Mouse (Mus musculus) limb, embryonic 11.5 days (tissue): ENCODE measurements at regions not wholly inside any gene's neighbourhood (a gene's known extent, or its start where the extent isn't known, plus 50 kb on each side); places are given as distances from the start of the nearest gene placed in this dataset.

ENCODE experiments used
- ATAC-seq: fragments of 200-750 bp; cut with Nextera tagmentation; 2 replicates; pipeline ENCODE4 v1.8.0; 2017; ENCODE audit warnings: low read depth; ENCODE audit not compliant: insufficient number of reproducible peaks, low FRiP score, low TSS enrichment
- DNase-seq: peaks from one replicate; pipeline ENCODE4 v3.0.0-alpha.2; 2015; ENCODE audit warnings: low spot score
- H3K27ac ChIP-seq: fragments of 300-500 bp; sonication (generic); replicated peaks from 2 replicates; pipeline ENCODE4 v1.5.1; 2014; ENCODE audit warnings: low read depth, mild to moderate bottlenecking, low read length
- H3K27me3 ChIP-seq: fragments of 300-500 bp; sonication (generic); 2 replicates; pipeline ENCODE4 v1.6.1; 2014; ENCODE audit warnings: mild to moderate bottlenecking, low read length, mixed read lengths; ENCODE audit not compliant: control insufficient read depth, insufficient read depth
- H3K36me3 ChIP-seq: fragments of 300-500 bp; sonication (generic); 2 replicates; pipeline ENCODE4 v1.6.1; 2014; ENCODE audit warnings: mild to moderate bottlenecking, low read length, moderate library complexity, mixed read lengths; ENCODE audit not compliant: control insufficient read depth, insufficient read depth
- H3K4me1 ChIP-seq: fragments of 300-500 bp; sonication (generic); 2 replicates; pipeline ENCODE4 v1.6.1; 2014; ENCODE audit warnings: low read length, mixed read lengths; ENCODE audit not compliant: control insufficient read depth, insufficient read depth
- H3K4me2 ChIP-seq: fragments of 300-500 bp; sonication (generic); 2 replicates; pipeline ENCODE4 v1.6.1; 2014; ENCODE audit warnings: low read depth, mild to moderate bottlenecking, moderate library complexity; ENCODE audit not compliant: severe bottlenecking
- H3K4me3 ChIP-seq: fragments of 300-500 bp; sonication (generic); 2 replicates; pipeline ENCODE4 v1.5.1; 2014; ENCODE audit warnings: low read depth, low read length
- H3K9ac ChIP-seq: fragments of 300-500 bp; sonication (generic); 2 replicates; pipeline ENCODE4 v1.6.1; 2014; ENCODE audit warnings: mild to moderate bottlenecking, low read length
- H3K9me3 ChIP-seq: fragments of 300-500 bp; sonication (generic); 2 replicates; pipeline ENCODE4 v1.6.1; 2016; ENCODE audit warnings: low read length; ENCODE audit not compliant: control insufficient read depth
- WGBS: fragments of 180-500 bp; shearing (Covaris S2); extraction: QIAGEN DNeasy Blood & Tissue Kit; methylation state at CpG from one replicate; pipeline ENCODE4 v1.1.7; 2014; 5-methylcytosine and 5-hydroxymethylcytosine counted together

- DNase-seq = no peak
- H3K4me3 ChIP-seq = no peak overlapping the region
- ATAC-seq = no peak
- H3K9ac ChIP-seq = no peak overlapping the region
- no peak overlapping the region for H3K27ac ChIP-seq
- WGBS = 77% methylated on average over 7 of the region's 7 CpGs
- H3K4me1 ChIP-seq = no peaks in the 10 kb centered on the region
- no peak overlapping the region for H3K4me2 ChIP-seq
- H3K9me3 ChIP-seq = no peaks in the 10 kb centered on the region
- no peaks in the 10 kb centered on the region for H3K27me3 ChIP-seq
- H3K36me3 ChIP-seq = no peaks in the 10 kb centered on the region
These were observed 160.7 kb upstream of the Olig3 start for GRCm38 (mm10) chr10:19195676-19196075.

- Histone ChIP-seq H3K4me2 (no peak overlapping the region), H3K9me3 (no peaks in the 10 kb centered on the region), H3K4me3 (no peak overlapping the region), H3K27me3 (no peaks in the 10 kb centered on the region), H3K4me1 (no peaks in the 10 kb centered on the region), H3K36me3 (no peaks in the 10 kb centered on the region), H3K27ac (no peak overlapping the region), H3K9ac (no peak overlapping the region)
- 98% methylated on average over 3 of the region's 3 CpGs for WGBS
- DNase-seq = no peak
- no peak for ATAC-seq
These were observed 161.7 kb upstream of the Olig3 start for GRCm38 (mm10) chr10:19194646-19195045.

GRCm38 (mm10) chr10:19192971-19193758 lies 163.2 kb upstream of the Olig3 start:
- ATAC-seq = no peak

GRCm38 (mm10) chr10:19192221-19192620 lies 164.1 kb upstream of the Olig3 start:
- no peak for DNase-seq
- no peaks in the 10 kb centered on the region for H3K9me3 ChIP-seq
- no peaks in the 10 kb centered on the region for H3K27me3 ChIP-seq
- no peak overlapping the region for H3K4me2 ChIP-seq
- H3K9ac ChIP-seq = no peak overlapping the region
- 26% methylated on average over 1 of the region's 1 CpGs for WGBS
- H3K27ac ChIP-seq = no peak overlapping the region
- no peak overlapping the region for H3K4me3 ChIP-seq
- H3K36me3 ChIP-seq = no peaks in the 10 kb centered on the region
- ATAC-seq = no peak
- peaks cover 2% of the 10 kb centered on the region; the same call in 1 of the 2 replicates for H3K4me1 ChIP-seq

More at GRCm38 (mm10) chr10:19192971-19193758, 163.2 kb upstream of the Olig3 start:
- no peak overlapping the region for H3K9ac ChIP-seq
- no peak overlapping the region for H3K4me2 ChIP-seq
- H3K27me3 ChIP-seq = no peaks in the 10 kb centered on the region
- H3K9me3 ChIP-seq = no peaks in the 10 kb centered on the region
- no peak overlapping the region for H3K27ac ChIP-seq
- H3K36me3 ChIP-seq = no peaks in the 10 kb centered on the region
- H3K4me3 ChIP-seq = no peak overlapping the region
- no peak for DNase-seq
- H3K4me1 ChIP-seq = peaks cover under 1% of the 10 kb centered on the region; the same call in 1 of the 2 replicates
- WGBS = 87% methylated on average over 5 of the region's 5 CpGs

GRCm38 (mm10) chr10:19188082-19188742 lies 168.1 kb upstream of the Olig3 start:
- H3K4me3 ChIP-seq = no peak overlapping the region
- 23% methylated on average over 13 of the region's 13 CpGs for WGBS
- peaks cover 2% of the 10 kb centered on the region; the same call in 1 of the 2 replicates for H3K4me1 ChIP-seq
- H3K9me3 ChIP-seq = no peaks in the 10 kb centered on the region
- H3K9ac ChIP-seq = peak overlapping the region; percentile 41; the same call in 1 of the 2 replicates
- ATAC-seq = no peak
- H3K36me3 ChIP-seq = no peaks in the 10 kb centered on the region
- DNase-seq = peak; percentile 44
- H3K4me2 ChIP-seq = peak overlapping the region; percentile 38
- H3K27me3 ChIP-seq = no peaks in the 10 kb centered on the region
- H3K27ac ChIP-seq = no peak overlapping the region

GRCm38 (mm10) chr10:19187716-19188081 lies 168.6 kb upstream of the Olig3 start:
- no peaks in the 10 kb centered on the region for H3K9me3 ChIP-seq
- H3K27me3 ChIP-seq = no peaks in the 10 kb centered on the region
- ATAC-seq (no peak), DNase-seq (no peak)
- whole genome bisulfite sequencing = 35% methylated on average over 4 of the region's 4 CpGs
- peak overlapping the region; percentile 38; the same call in 1 of the 2 replicates for H3K4me2 ChIP-seq
- H3K4me1 ChIP-seq = peaks cover 2% of the 10 kb centered on the region; the same call in 1 of the 2 replicates
- H3K4me3 ChIP-seq = no peak overlapping the region
- no peak overlapping the region for H3K27ac ChIP-seq
- H3K9ac ChIP-seq = no peak overlapping the region
- H3K36me3 ChIP-seq = no peaks in the 10 kb centered on the region

GRCm38 (mm10) chr10:19187084-19187615 lies 169.2 kb upstream of the Olig3 start:
- Histone ChIP-seq H3K27ac (no peak overlapping the region), H3K9ac (no peak overlapping the region), H3K4me2 (no peak overlapping the region), H3K9me3 (no peaks in the 10 kb centered on the region), H3K4me3 (no peak overlapping the region), H3K36me3 (no peaks in the 10 kb centered on the region), H3K4me1 (peaks cover 2% of the 10 kb centered on the region; the same call in 1 of the 2 replicates), H3K27me3 (no peaks in the 10 kb centered on the region)
- 82% methylated on average over 2 of the region's 2 CpGs for WGBS
- no peak for ATAC-seq
- DNase-seq = no peak

- H3K27me3 ChIP-seq = no peaks in the 10 kb centered on the region
- no peak overlapping the region for H3K27ac ChIP-seq
- 17% methylated on average over 18 of the region's 18 CpGs for WGBS
- peak overlapping the region; percentile 19; the same call in 1 of the 2 replicates for H3K4me3 ChIP-seq
- ATAC-seq (peak; percentile 13; the same call in 1 of the 2 replicates), DNase-seq (peak; percentile 63)
- 0 out of 2 replicates have a peak overlapping the region, but pooled peaks have one; percentile 23 for H3K9ac ChIP-seq
- H3K4me2 ChIP-seq = peak overlapping the region; percentile 39
- no peaks in the 10 kb centered on the region for H3K36me3 ChIP-seq
- no peaks in the 10 kb centered on the region for H3K9me3 ChIP-seq
- H3K4me1 ChIP-seq = peaks cover 2% of the 10 kb centered on the region; the same call in 1 of the 2 replicates
These were observed 170.3 kb upstream of the Olig3 start for GRCm38 (mm10) chr10:19185790-19186581.
